Mouse (Mus musculus) left cerebral cortex, postnatal 10 days (tissue): ENCODE measurements around the gene Pex26. TPM values are rescaled to one million over a fixed set of nuclear protein-coding genes. Genes with fewer than 3 reads are reported as not detected.

ENCODE experiments used
- DNase-seq, 2 experiments: peaks; one replicate each; pipeline ENCODE4 v3.0.0; 2021 to 2022; ENCODE audit warnings: low spot score in 2 of 2, mixed read lengths in 1 of 2; ENCODE audit errors: extremely low spot score in 1 of 2
- intact Hi-C: fragments of 180-260 bp; cut with DNase I; formaldehyde crosslinking; loops from one replicate; pipeline ENCODE4 v1.15.1; 2025
- total RNA-seq, 2 experiments: library from RNA; stranded (reverse); gene quantifications; 2 replicates each; pipeline ENCODE4 v1.2.3; 2021

Gene Pex26
- 10 to 100 TPM; 13.9 to 15.1 TPM for total RNA-seq

DNA sequence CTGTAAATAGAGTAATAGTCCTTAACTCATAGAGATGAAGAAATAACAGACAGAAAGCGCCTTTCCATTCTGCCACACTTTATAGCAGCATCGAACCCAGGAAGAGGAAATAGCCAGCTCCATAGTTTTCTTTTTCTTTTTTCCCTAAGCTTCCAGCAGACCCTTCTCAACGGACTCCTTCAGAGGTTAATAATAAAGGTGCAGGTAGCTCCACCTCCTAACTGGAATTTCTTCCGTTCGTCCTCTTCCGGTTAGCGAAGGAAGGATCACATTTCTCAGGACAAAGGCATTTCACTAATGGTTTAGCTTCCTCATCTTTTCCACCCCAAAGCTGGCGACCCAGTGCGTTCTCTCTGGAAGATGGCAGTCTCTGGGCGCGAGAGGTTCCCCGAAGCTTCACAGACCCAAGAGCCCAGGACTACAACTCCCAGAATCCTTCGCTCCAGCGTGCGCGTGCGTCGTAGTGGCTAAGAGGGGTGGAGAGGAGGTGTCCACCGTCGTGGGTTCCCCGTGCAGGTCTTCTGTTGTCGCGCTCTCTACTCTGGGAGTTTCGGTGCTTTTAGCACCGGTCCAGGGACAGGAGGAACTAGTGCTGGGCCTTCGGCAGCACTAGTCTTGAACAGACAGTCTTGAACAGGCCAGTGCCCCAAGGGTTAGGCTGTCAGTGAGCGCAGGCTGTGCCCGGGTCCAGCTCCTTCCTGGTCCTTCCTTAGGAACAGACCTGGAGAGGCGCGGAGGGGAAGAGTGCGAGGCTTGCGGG lies at the start of gene Pex26:
Gene Pex26 (plus strand): TSS at position 254 of the 760 bp plus-strand sequence.
- peak; percentile 87 to 92 for DNase-seq
- intact Hi-C loops: loop anchor here (10.0 kb wide), 1 partner anchor 351 kb away; no protein-coding TSS in a partner anchor

DNA sequence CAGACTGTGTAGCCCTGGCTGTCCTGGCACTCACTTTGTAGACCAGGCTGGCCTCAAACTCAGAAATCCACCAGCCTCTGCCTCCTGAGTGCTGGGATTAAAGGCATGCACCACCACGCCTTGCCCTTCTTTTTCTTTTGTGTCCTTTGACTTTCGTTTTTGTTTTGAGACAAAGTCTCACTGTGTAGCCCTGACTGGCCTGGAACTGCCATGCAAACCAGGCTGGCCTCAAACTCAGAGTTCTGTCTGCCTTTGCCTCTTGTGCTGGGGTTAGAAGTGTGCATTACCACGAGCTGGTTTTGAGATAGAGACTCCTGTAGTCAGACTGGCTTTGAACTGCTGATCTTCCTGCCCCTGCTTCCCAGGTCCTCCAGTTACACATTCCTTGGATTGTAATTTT lies 49.2 kb upstream of the Pex26 start:
- intact Hi-C loops: loop anchor here (5.0 kb wide), 1 partner anchor 162 kb away; no protein-coding TSS in a partner anchor
- DNase-seq: no peak

DNA sequence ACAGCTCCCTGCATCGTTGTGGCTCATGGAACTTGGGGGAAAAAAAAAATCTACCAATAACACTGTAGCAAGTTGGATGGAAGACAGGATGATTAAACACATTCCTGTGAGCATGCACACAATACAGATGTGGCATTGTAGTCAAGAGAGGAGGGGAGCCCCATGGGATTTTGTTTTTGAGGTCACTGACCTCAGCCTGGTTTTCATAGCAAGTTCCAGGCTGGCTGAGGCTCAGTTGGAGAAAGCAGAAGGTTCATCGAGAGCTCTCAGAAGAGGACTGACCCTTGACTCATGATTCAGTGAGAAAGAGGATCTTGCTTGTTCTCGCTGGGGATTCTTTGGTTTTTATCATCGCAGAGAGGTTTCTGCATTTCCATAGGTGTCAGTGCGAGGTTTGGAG lies 48.6 kb upstream of the Pex26 start:
- no peak for DNase-seq
- intact Hi-C loops: loop anchor here (5.0 kb wide), 1 partner anchor 163 kb away; no protein-coding TSS in a partner anchor

DNA sequence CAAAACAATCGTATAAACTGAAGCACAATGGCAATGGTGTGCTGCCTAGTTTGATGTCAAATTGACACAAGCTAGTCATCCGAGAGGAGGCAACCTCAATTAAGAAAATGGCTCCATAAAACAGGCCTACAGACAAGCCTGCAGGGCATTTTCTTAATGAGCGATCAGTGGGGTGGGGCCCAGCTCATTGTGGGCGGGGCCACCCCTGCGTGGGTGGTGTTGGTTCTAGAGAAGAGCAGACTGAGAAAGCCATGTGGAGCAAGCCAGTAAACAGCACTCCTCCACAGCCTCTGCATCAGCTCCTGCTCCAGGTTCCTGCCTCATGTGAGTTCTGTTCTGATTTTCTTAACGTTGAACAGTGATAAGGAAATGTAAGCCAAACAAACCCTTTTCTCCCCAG lies 46.2 kb upstream of the Pex26 start:
- intact Hi-C loops: no loop called here
- DNase-seq: no peak

DNA sequence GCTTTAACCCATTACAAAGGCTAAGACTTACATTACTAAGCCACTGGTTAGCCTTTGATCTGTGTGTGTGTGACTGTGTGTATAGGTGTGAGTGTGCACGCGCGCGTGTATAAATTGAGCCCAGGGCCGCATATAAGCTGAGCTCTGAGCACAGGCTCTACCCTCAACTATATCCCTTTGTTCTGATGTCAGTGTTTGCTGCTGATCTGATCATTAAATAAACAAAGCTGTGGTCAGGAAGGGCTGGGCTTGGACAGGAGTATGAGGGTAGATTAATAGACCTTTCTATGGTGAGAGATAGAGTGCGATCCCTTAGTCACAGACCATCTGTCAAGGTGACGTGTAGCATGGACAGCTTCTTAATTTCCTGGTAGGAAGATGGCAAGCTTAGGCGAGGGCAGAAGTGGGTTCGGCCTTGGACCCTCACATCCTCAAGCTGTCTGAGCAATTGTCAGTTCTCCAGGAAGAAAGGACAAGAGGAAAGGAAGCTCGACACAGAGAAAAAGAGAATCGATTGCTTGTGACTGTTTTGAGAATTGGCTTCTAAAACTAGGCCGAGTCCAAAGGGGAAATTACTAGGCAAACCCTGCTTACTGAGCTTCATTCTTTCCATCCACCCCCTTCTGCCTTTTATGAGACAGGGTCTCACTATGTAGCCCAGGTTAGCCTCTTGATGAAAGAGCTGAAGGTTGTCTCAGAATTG lies 45.0 kb upstream of the Pex26 start:
- intact Hi-C loops: no loop called here

DNA sequence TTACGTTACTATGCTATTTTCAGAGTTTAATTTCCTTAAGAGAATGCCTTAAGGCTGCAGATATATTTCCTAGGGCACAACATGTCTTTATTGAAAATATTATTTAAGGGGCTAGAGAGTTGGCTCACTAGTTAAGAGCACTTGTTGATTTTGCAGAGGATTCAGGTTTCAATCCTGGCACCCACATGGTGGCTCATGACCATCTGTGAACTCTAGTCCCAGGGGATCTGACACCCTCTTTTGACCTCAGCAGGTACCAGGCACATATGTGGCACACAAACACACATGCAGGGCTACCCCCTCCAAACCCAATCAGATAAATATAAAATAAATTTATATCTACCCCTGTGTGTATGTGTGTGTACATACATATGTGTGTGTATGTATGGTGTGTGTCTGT lies 44.2 kb upstream of the Pex26 start:
- intact Hi-C loops: no loop called here
- no peak for DNase-seq

More for the DNA sequence above, 45.0 kb upstream of the Pex26 start:
- no peak for DNase-seq

DNA sequence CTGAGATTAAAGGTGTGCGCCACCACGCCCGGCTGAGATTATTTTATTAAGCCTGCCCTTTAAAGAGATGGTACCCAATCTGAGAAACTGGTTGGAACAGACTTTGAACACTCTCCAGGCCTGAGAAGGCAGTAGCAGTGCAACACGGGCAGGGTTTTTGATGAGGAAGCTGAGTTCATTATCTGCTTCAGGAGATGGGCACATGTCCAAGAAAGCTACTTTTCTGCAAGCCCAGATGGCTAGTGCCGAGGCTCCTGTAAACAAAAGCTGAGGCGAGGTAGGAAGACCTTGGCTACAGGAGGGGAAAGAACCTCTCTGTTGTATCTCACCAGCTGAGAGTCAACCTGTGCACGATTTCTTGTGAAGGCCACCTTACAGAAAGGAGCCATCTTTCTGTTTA lies 41.2 kb upstream of the Pex26 start:
- intact Hi-C loops: no loop called here
- DNase-seq: no peak

DNA sequence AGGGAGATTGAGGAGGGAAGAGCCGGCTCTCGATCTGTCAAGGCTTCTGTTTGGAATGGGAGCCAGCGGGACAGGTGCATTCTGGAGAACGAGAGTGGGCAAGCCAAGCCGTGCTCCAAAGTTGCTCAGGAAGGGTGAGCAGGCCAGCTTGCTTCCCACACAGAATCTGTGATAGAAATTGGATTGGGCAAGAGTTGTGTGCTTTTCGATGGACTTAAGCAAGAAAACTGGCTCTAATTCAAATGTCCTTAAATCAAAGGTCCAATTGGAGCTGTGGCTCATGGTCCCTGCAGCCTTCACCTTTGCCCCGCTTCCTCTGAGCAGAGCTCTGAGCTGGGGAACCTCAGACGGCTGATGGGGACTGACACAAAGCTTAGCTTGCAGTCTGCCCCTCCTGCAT lies 40.0 kb upstream of the Pex26 start:
- intact Hi-C loops: no loop called here
- no peak for DNase-seq

DNA sequence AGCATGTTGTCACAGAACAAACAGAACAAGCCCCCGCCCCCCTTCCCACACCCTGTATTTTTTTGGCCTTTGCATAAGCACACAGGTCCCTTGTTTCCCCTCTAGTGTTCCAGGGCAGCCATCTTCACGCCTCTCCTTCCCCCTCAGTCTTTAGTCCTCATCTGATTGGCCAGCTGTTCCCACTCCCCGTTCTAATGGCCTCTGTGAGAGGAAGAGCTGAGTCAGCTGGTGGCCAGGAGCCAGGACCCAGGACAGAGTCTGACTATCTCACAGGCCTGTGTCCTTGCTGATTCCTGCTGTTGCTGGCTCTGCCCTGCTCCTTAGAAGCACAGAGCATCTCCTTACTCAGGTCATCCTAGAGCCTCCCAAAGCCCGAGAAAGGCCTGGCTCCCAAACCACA lies 39.4 kb upstream of the Pex26 start:
- intact Hi-C loops: no loop called here
- DNase-seq: peak in 1 of 2 experiments; percentile 76

DNA sequence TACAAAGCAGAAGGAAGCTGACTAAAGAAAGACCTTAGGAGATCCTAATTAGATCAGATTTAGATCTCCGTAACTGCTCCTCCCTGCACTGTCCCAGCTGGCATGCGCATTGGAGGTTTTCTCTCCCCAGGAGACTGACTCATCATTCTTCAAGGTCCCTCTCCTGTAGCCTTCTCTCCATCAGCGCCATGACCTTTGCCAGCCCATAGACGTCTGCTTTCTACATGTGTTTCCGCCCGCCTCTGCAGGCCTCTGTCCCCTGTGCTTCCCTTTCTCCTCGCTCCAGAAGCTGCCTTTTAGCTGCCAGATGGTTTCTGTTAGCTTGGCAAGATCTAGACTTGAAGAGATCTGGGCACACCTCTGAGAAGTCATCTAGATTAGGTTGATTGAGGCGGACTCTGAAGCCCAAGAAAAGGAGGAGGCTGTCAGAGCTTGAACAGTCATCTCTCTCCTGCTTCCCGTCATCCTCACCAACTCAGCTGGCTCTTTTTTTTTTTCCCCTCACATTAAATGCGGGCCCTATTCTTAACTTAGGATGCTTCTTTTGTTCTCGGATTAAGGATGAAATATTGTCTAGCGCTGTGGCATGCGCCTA lies 38.4 kb upstream of the Pex26 start:
- intact Hi-C loops: no loop called here
- DNase-seq: no peak

DNA sequence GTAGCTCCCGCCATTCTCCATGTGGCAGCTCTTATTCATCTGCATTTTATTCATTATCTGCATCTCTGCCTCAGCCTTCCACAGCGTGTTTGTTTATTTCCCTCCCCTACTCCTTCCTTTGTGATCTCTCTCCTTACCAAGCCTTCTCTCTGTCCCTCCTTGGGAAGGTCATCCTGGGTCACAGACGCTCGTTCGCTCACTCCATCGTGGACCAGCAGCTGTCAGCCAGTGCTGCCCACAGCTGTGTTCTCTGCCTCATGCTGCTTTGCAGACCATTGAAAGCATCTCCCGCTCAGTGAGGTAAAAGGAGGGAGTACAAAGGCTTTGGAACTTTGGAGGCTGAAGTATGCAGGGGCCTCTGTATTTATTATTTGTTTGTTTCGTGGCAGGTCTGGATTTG lies 37.6 kb upstream of the Pex26 start:
- intact Hi-C loops: no loop called here

DNA sequence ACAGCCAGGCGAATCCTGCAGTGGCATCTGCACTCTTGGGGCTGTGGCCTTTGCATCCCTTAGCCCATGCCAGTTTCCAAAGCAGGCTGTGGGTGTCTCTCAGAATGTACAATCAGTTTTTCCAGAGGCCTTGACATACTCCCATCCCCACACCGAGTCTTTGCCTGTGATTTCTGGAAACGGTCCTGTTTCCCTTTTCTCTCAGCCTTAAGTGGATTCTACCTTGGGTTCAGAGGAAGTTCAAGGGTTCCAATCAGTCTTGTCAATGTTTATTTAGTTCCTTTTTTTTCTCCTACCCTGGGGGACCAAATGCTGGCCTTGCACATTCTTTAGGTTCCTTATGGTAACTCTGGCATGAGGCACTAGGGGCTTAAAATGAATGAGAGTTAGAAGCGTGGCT lies 36.7 kb upstream of the Pex26 start:
- no peak for DNase-seq
- intact Hi-C loops: no loop called here

More for the DNA sequence above, 37.6 kb upstream of the Pex26 start:
- no peak for DNase-seq

DNA sequence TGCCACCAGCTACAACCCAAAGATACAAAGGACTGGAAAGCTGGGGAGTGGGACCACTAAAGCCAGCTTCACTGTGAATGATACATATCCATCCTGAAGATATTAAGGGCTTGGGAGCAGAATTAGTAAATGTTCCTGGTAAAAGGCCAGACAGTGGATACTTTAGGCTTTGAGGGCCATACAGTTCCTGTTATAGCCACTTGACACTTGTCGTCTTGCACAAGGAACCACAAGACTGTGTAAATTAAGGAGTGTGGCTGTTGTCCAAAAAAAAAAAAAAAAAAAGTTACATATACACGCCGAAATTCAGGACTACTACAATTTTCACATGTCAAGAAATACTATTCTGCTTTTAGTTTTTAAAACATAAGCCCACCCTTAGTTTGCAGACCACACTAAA lies 35.1 kb upstream of the Pex26 start:
- intact Hi-C loops: no loop called here
- no peak for DNase-seq

DNA sequence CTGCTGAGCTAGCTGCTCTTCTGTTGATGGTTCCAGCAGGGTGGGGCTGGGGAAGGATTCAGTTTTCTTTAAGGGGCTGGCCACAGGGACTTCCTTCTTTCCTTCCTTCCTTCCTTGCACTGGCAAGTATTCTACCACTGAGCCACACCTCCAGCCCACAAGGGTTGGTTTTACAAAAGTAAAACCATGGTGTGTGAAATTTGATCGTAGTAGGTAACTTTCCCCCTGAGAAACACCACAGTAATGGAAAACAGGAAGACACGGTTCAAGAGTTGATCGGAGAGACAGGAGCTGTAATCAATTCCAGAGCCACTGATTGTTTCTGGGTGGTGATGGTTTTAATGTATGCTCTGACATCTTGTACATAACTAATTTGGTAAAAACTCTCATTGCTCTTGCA lies 34.0 kb upstream of the Pex26 start:
- intact Hi-C loops: no loop called here
- DNase-seq: no peak

DNA sequence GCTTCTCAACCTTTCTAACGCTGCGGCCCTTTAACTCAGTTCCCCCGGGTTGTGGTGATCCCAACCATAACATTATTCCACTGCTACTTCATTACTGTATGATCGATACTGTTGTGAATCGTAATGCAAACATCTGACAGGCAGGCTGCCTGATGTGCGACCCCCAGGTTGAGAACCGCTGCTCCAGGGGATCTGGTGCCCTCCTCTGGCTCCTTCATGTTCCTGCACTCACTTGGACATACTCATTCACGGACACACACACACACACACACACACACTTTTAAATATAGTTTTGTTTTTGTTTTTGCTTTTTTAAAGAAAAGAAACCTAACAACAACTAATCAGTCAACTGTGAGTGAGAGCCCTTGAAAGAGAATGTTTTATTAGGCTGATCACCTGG lies 33.3 kb upstream of the Pex26 start:
- intact Hi-C loops: no loop called here

DNA sequence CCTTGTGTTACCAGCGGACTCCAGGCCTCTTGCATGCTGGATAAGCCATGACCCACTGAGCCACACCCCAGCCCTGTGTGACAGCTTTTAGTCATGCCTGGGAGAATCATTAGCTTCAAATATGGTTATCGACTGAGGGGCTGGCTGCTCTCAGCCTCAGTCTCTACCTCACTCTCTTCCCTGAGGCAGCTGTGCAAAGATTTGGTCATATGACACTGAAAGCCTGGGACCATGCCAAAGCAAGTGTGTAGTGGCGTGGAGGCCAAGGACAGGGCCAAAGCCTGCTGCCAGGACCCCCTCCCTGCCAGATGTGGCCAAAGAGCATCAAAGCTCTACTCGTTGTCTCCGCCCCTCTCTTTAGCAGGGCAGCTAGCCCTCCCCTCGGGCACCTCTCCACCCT lies 31.7 kb upstream of the Pex26 start:
- DNase-seq: peak in 1 of 2 experiments; percentile 57
- intact Hi-C loops: no loop called here

More for the DNA sequence above, 33.3 kb upstream of the Pex26 start:
- no peak for DNase-seq

DNA sequence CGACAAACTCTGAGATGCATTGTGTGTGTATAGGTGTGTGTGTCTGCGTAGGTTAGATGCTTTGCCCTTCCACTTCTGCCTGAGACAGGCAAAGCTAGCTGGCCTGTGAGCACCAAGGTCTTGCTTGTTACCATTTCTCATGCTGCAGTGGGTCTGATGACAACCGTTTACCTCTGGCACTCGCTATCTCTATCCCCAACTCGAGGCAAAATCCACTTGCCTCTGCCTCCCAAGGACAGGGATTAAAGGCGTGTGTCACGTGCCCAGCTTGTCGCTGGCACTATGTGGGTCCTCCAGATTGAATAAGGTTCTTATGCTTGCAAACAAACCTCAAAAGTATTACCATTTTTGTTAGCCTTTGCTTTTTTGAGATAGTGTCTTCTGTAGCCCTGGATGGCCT lies 30.3 kb upstream of the Pex26 start:
- DNase-seq: no peak
- intact Hi-C loops: no loop called here

DNA sequence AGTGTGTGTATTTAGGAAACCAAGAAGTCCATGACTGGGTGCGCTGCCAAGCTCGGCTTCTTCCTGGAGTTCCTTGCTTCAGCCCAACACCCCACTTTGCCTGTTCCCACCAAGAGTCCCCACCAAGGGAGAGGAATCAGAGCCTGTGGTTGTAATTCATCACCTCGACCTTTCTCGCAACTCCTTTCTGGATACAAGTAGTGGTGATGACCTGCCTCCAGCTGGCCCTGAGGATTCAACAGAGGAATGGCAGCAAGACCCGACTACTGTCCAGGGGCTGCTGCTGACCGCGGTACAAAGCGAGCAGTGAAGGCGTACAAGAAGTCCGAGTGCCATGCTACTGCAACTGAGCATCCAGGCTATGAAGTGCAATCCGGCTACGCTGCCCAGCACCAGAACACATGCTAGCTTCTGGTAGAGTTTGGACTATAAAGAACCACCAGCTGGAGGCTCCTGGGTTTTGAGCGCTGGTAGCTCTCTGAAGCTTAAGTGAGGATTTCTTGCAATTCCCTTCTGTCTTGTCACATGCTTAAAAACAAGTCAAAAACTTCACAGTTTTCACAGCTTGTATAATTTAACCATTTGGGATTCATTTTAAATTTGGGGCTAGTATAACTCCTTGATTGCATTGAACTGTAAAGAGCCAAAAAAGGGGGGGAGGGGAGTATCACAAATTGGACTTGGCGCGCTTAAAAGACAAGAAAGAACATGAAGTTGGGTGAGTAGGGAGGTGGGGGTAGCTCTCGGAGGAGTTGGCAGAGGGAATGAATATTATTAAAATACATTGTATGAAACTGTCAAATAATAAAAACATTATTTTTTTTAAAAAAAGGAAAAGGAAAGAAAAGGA lies 28.8 kb upstream of the Pex26 start:
- intact Hi-C loops: no loop called here
- peak in 1 of 2 experiments; percentile 46 for DNase-seq

DNA sequence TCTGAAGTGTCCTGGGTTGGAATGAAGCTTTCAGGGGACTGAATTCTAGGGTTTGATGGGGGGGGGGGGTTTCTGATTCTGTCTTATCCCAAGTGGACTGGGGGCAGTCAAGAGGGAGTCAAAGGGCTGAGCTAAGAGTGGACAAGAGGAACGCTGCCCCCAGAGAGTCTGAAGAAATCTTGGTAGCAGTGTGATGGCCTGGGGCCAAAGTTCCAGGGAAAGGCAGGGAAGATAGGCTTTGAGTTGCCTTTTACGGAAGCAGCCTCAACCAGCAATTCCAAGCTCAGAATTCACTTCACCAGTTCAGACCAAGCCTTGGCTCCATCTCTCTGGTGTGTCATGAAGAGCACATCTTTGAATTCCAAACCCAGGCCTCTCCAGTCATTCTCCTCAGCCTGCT lies 27.4 kb upstream of the Pex26 start:
- no peak for DNase-seq
- intact Hi-C loops: no loop called here
